Mouse (Mus musculus) hindbrain, postnatal 0 days (tissue): ENCODE measurements around the gene Nucb2. TPM values are rescaled to one million over a fixed set of nuclear protein-coding genes. Genes with fewer than 3 reads are reported as not detected.
A peak's percentile ranks its signal among the peaks of the same experiment; 100 is the strongest.

Experiments used
- ATAC-seq: fragments of 200-750 bp; cut with Nextera tagmentation; 2 replicates; pipeline ENCODE4 v1.8.0; 2017; ENCODE audit warnings: mild to moderate bottlenecking, moderate TSS enrichment, moderate library complexity
- DNase-seq: peaks from one replicate; pipeline ENCODE4 v3.0.0-alpha.2; 2015; ENCODE audit warnings: low spot score
- H3K27ac ChIP-seq: fragments of 300-500 bp; sonication (generic); 2 replicates; pipeline ENCODE4 v1.5.1; 2014; ENCODE audit warnings: mild to moderate bottlenecking
- H3K27me3 ChIP-seq: fragments of 300-500 bp; sonication (generic); 2 replicates; pipeline ENCODE4 v1.6.1; 2014; ENCODE audit warnings: low read length, mixed read lengths; ENCODE audit not compliant: insufficient read depth
- H3K36me3 ChIP-seq: fragments of 300-500 bp; sonication (generic); 2 replicates; pipeline ENCODE4 v1.6.1; 2014; ENCODE audit warnings: low read length, mixed read lengths; ENCODE audit not compliant: insufficient read depth
- H3K4me1 ChIP-seq: fragments of 300-500 bp; sonication (generic); 2 replicates; pipeline ENCODE4 v1.6.1; 2014; ENCODE audit warnings: antibody characterized with exemption, low read length, mixed read lengths; ENCODE audit not compliant: insufficient read depth
- H3K4me2 ChIP-seq: fragments of 300-500 bp; sonication (generic); 2 replicates; pipeline ENCODE4 v1.6.1; 2014; ENCODE audit warnings: low read depth, mild to moderate bottlenecking, low read length, moderate library complexity, mixed read lengths
- H3K4me3 ChIP-seq: fragments of 300-500 bp; sonication (generic); 2 replicates; pipeline ENCODE4 v1.5.1; 2014; ENCODE audit warnings: low read length
- H3K9ac ChIP-seq: fragments of 300-500 bp; sonication (generic); replicated peaks from 2 replicates; pipeline ENCODE4 v1.6.1; 2014; ENCODE audit warnings: mild to moderate bottlenecking, low read length, moderate library complexity, mixed read lengths
- H3K9me3 ChIP-seq: fragments of 300-500 bp; sonication (generic); 2 replicates; pipeline ENCODE4 v1.6.1; 2016; ENCODE audit warnings: low read length, mixed read lengths
- CTCF ChIP-seq: IDR thresholded peaks from 2 replicates; pipeline ENCODE4 v1.5.1; 2016; ENCODE audit warnings: antibody characterized with exemption, control low read depth, low read depth
- WGBS: fragments of 180-500 bp; shearing (Covaris S2); extraction: QIAGEN DNeasy Blood & Tissue Kit; methylation state at CpG from one replicate; pipeline ENCODE4 v1.1.7; 2014; 5-methylcytosine and 5-hydroxymethylcytosine counted together
- polyA plus RNA-seq: library from polyadenylated mRNA; unstranded; fragments of >200 nt; fragmentation: Nextera tagmentation; extraction: Ambion mirVana; gene quantifications from 2 replicates; pipeline ENCODE4 v1.2.1, GENCODE M21; 2015
- total RNA-seq: library from RNA; depleted of rRNA; stranded (reverse); fragments of >200 nt; gene quantifications from 2 replicates; pipeline ENCODE4 v1.2.3, GENCODE M21; 2014

The Nucb2 gene
- total and polyA plus RNA-seq, 2 experiments from 2014 or later, result 17.7 to 37.5 TPM

DNA sequence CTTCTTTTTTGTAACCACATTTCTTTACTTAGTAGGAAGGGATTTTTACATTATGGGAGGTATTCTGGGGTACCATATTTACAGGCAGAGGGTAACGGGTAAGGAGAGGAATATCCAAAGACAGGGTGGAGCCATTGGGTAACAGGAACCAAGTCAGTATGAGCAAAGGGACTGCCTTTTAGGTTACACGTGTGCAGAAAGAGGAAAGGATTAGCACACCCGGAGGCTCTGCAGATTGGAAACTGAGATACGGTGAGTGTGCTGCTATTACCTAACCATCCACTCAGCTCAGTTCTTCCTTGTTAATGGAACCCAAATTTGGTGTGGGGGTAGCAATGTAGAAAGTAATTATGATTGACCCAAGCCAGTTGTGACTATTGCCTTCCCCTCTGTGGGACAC lies 7.4 kb upstream of the Nucb2 start:
- TF ChIP-seq CTCF, result no peak
- Histone ChIP-seq H3K27ac (no peak overlapping the region), H3K4me1 (no peaks in the 10 kb centered on the region), H3K9ac (no peak overlapping the region), H3K4me2 (no peak overlapping the region), H3K9me3 (no peaks in the 10 kb centered on the region), H3K27me3 (no peaks in the 10 kb centered on the region), H3K4me3 (no peak overlapping the region), H3K36me3 (no peaks in the 10 kb centered on the region)
- no peak for DNase-seq
- ATAC-seq, result no peak
- 91% methylated on average over 4 of the region's 4 CpGs for whole genome bisulfite sequencing

DNA sequence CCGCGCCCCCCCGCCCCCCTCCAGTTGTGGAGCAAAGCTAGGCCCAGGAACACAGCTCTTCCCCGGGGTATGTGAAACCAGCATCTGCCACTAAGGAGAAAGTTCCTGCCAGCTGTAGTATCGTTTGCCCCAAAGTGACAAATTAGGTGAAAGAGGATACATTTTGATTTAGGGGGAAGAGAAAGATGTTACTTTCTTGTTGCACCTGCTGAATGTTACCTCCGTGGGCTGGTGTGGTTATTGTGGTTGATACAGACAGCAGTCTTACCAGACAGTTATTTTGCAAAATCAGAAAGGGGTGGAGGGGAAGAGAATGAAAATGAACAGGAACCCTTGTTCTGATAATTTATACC lies 625 bp downstream of the Nucb2 start:
- no peaks in the 10 kb centered on the region for H3K36me3 ChIP-seq
- 2% methylated on average over 6 of the region's 6 CpGs for WGBS
- peak overlapping the region; percentile 87 for H3K4me3 ChIP-seq
- H3K4me1 ChIP-seq, result no peaks in the 10 kb centered on the region
- no peak for DNase-seq
- H3K4me2 ChIP-seq, result peak overlapping the region; percentile 87
- peak overlapping the region; percentile 86 for H3K9ac ChIP-seq
- ATAC-seq, result no peak
- H3K9me3 ChIP-seq, result no peaks in the 10 kb centered on the region
- TF ChIP-seq CTCF, result 0 out of 2 replicates have a peak, but pooled peaks have one; percentile 1
- no peaks in the 10 kb centered on the region for H3K27me3 ChIP-seq
- H3K27ac ChIP-seq, result peak overlapping the region; percentile 88

DNA sequence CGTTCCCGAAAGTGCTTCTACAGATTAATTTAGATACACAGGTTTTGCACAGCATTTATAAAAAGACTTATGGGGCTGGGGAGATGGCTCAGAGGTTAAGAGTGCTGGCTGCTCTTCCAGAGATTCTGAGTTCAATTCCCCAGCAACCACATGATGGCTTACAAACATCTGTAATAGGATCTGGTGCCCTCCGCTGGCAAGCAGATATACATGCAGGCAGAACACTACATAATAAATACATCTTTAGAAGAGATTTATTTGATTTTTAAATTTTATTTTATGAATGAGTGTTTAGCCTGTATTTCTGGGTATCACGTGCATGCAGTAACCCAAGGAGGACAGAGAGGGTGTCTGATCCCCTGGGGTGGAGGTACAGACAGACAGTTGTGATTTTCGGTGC lies 9.9 kb downstream of the Nucb2 start:
- Histone ChIP-seq H3K9me3 (no peaks in the 10 kb centered on the region), H3K36me3 (no peaks in the 10 kb centered on the region; the same call in 1 of the 2 replicates), H3K9ac (no peak overlapping the region), H3K27ac (no peak overlapping the region), H3K4me3 (no peak overlapping the region), H3K4me2 (no peak overlapping the region), H3K27me3 (no peaks in the 10 kb centered on the region), H3K4me1 (no peaks in the 10 kb centered on the region)
- TF ChIP-seq CTCF, result peak; percentile 59
- DNase-seq (peak; percentile 34), ATAC-seq (no peak)
- WGBS, result 91% methylated on average over 5 of the region's 5 CpGs

DNA sequence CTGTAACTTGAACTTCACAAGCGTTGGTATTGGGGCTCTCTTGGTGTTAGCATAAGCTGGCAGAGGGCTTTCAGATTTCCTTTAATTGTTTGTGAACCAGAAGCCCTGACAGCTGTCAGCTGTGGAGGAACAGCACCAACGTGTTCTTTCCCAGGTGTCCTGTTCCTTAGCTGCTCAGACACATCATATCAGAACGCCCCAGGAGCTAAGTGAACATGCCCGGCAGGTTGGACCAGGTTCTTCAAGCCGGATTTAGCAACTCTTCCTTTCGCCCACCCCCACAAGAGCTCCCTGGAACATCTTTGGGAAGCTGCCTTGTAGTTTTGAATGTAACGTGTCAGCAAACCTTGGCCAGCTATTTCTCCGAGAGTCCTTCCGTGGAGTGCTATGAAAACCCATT lies 10.4 kb downstream of the Nucb2 start:
- H3K4me3 ChIP-seq, result no peak overlapping the region

DNA sequence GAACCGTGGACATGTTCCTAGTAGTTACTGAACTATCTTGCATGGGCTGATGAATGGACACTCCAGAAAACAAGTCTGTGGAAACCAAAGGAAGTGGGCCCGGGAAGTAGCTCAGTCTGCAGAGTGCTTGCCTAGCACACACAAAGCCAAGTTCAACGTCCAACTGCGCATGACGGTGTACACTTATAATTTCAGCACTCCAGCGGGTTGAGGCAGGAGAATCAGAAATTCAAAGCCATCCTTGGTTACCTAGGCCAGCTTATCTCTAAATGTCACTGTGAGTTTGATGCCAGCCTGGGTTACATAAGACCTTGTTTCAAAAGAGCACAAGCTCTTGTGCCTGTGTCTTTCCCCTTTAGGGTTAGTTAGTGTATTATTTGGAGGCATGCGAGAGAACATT lies 10.9 kb downstream of the Nucb2 start:
- H3K4me2 ChIP-seq, result no peak overlapping the region
- no peak for ATAC-seq
- no peak overlapping the region for H3K4me3 ChIP-seq
- no peaks in the 10 kb centered on the region; the same call in 1 of the 2 replicates for H3K36me3 ChIP-seq
- no peaks in the 10 kb centered on the region for H3K9me3 ChIP-seq
- no peak for TF ChIP-seq CTCF
- H3K27me3 ChIP-seq, result no peaks in the 10 kb centered on the region
- H3K9ac ChIP-seq, result no peak overlapping the region
- H3K27ac ChIP-seq, result no peak overlapping the region
- 96% methylated on average over 7 of the region's 7 CpGs for WGBS
- no peaks in the 10 kb centered on the region for H3K4me1 ChIP-seq
- no peak for DNase-seq

More for the DNA sequence above, 10.4 kb downstream of the Nucb2 start:
- Histone ChIP-seq H3K4me1 (no peaks in the 10 kb centered on the region), H3K36me3 (no peaks in the 10 kb centered on the region; the same call in 1 of the 2 replicates), H3K27ac (no peak overlapping the region), H3K4me2 (no peak overlapping the region), H3K27me3 (no peaks in the 10 kb centered on the region), H3K9ac (no peak overlapping the region), H3K9me3 (no peaks in the 10 kb centered on the region)
- 82% methylated on average over 9 of the region's 9 CpGs for WGBS
- ATAC-seq (no peak), DNase-seq (no peak)
- TF ChIP-seq CTCF, result no peak

DNA sequence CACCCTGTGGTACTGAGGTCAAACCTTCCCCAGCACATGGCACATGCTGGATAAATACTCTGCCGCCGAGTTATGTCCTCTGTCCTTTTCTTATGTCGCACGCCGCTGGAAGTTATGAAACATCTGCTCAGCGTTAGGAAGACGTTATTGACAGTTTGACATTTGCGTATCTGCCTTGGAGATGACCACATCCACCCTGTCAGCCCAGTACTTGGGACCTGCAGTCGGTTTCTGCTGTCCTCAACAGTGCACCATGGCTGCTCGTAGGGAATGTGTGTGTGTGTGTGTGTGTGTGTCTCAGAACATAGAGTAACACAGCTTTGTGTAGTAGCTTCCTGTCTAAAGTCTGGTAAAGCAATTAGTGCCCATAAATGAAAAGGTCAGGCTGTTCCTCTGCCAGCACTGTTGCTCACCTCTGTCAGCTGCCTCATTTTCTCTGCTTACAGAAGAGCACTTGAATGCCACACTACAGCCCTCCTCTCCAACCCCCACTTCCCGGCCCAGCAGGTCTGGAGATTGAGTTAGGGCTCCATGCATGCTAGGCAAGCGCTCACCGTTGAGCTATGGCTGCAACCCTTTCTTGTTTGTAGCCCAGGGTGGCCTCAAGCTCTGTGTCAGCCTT lies 11.5 kb downstream of the Nucb2 start:
- Histone ChIP-seq H3K27ac (no peak overlapping the region), H3K9me3 (no peaks in the 10 kb centered on the region), H3K4me3 (no peak overlapping the region), H3K4me2 (no peak overlapping the region), H3K4me1 (no peaks in the 10 kb centered on the region), H3K9ac (no peak overlapping the region), H3K27me3 (no peaks in the 10 kb centered on the region), H3K36me3 (no peaks in the 10 kb centered on the region; the same call in 1 of the 2 replicates)
- no peak for TF ChIP-seq CTCF
- 83% methylated on average over 13 of the region's 13 CpGs for WGBS
- ATAC-seq, result no peak
- no peak for DNase-seq

DNA sequence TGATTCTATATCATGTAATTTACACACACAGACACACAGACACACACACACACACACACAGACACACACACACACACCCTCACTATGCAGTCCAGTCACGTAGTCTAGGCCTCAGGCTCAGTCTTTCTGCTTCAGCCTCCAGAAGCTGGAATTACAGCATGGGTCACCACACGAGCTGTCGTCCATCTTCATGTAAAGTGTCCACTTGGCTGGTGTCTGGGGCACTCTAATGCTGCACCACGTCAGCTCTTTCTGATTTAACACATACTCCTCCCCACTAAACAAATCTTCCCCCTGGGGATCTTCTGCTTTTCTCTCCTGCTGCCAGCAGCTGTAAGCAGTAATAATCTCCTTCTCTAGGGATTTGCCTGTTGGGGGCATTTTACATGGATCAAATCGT lies 13.1 kb downstream of the Nucb2 start:
- no peak for ATAC-seq
- 34% methylated on average over 5 of the region's 5 CpGs for WGBS
- Histone ChIP-seq H3K4me1 (no peaks in the 10 kb centered on the region), H3K4me3 (no peak overlapping the region), H3K9me3 (no peaks in the 10 kb centered on the region), H3K27ac (peak overlapping the region; percentile 51; the same call in 1 of the 2 replicates), H3K4me2 (no peak overlapping the region), H3K9ac (no peak overlapping the region), H3K36me3 (peaks cover under 1% of the 10 kb centered on the region; the same call in 1 of the 2 replicates), H3K27me3 (no peaks in the 10 kb centered on the region)
- no peak for TF ChIP-seq CTCF
- DNase-seq, result peak; percentile 25
